Mouse (Mus musculus) midbrain, embryonic 12.5 days (tissue): ENCODE results near the gene Lin7a. TPM values are rescaled to one million over a fixed set of nuclear protein-coding genes. Genes with fewer than 3 reads are reported as not detected.

Experiments used
- ATAC-seq: fragments of 200-750 bp; cut with Nextera tagmentation; 2 replicates; pipeline ENCODE4 v1.8.0; 2017; ENCODE audit warnings: low read depth, moderate TSS enrichment, moderate library complexity; ENCODE audit not compliant: low FRiP score
- H3K27ac ChIP-seq: fragments of 300-500 bp; sonication (generic); replicated peaks from 2 replicates; pipeline ENCODE4 v1.5.1; 2016; ENCODE audit warnings: mild to moderate bottlenecking
- H3K27me3 ChIP-seq: fragments of 300-500 bp; sonication (generic); 2 replicates; pipeline ENCODE4 v1.6.1; 2016; ENCODE audit warnings: mild to moderate bottlenecking
- H3K36me3 ChIP-seq: fragments of 300-500 bp; sonication (generic); 2 replicates; pipeline ENCODE4 v1.6.1; 2016
- H3K4me1 ChIP-seq: fragments of 300-500 bp; sonication (generic); 2 replicates; pipeline ENCODE4 v1.6.1; 2016
- H3K4me2 ChIP-seq: fragments of 300-500 bp; sonication (generic); replicated peaks from 2 replicates; pipeline ENCODE4 v1.6.1; 2016; ENCODE audit warnings: mild to moderate bottlenecking, moderate library complexity
- H3K4me3 ChIP-seq: fragments of 300-500 bp; sonication (generic); 2 replicates; pipeline ENCODE4 v1.5.1; 2016; ENCODE audit warnings: mild to moderate bottlenecking
- H3K9ac ChIP-seq: fragments of 300-500 bp; sonication (generic); replicated peaks from 2 replicates; pipeline ENCODE4 v1.6.1; 2016; ENCODE audit warnings: mild to moderate bottlenecking, moderate library complexity
- H3K9me3 ChIP-seq: fragments of 300-500 bp; sonication (generic); 2 replicates; pipeline ENCODE4 v1.6.1; 2016; ENCODE audit warnings: mild to moderate bottlenecking
- WGBS: fragments of 180-500 bp; shearing (Covaris S2); methylation state at CpG from one replicate; pipeline ENCODE4 v1.1.7; 2016; 5-methylcytosine and 5-hydroxymethylcytosine counted together
- polyA plus RNA-seq: library from polyadenylated mRNA; unstranded; fragments of >200 nt; fragmentation: Nextera tagmentation; extraction: Ambion mirVana; gene quantifications from 2 replicates; pipeline ENCODE4 v1.2.1, GENCODE M21; 2016

Gene Lin7a
- polyA plus RNA-seq, 1 experiment from 2014 or later = 15.4 TPM

GRCm38 (mm10) chr10:107436967-107437366 lies 165.5 kb downstream of the Lin7a start:
- H3K27me3 ChIP-seq = no peaks in the 10 kb centered on the region
- no peaks in the 10 kb centered on the region for H3K4me1 ChIP-seq
- no peaks in the 10 kb centered on the region for H3K9me3 ChIP-seq
- no peaks in the 10 kb centered on the region for H3K36me3 ChIP-seq
- no peak overlapping the region for H3K9ac ChIP-seq
- H3K4me3 ChIP-seq = no peak overlapping the region
- ATAC-seq = 0 out of 2 replicates have a peak, but pooled peaks have one; percentile 16
- WGBS = 64% methylated on average over 5 of the region's 5 CpGs
- H3K27ac ChIP-seq = no peak overlapping the region
- no peak overlapping the region for H3K4me2 ChIP-seq

- Histone ChIP-seq H3K36me3 (no peaks in the 10 kb centered on the region), H3K9ac (no peak overlapping the region), H3K4me3 (no peak overlapping the region), H3K27ac (no peak overlapping the region), H3K27me3 (no peaks in the 10 kb centered on the region), H3K9me3 (no peaks in the 10 kb centered on the region), H3K4me1 (no peaks in the 10 kb centered on the region), H3K4me2 (no peak overlapping the region)
- no peak for ATAC-seq
- 7% methylated on average over 4 of the region's 4 CpGs for WGBS
Measured at GRCm38 (mm10) chr10:107442781-107443180, 171.3 kb downstream of the Lin7a start.

DNA sequence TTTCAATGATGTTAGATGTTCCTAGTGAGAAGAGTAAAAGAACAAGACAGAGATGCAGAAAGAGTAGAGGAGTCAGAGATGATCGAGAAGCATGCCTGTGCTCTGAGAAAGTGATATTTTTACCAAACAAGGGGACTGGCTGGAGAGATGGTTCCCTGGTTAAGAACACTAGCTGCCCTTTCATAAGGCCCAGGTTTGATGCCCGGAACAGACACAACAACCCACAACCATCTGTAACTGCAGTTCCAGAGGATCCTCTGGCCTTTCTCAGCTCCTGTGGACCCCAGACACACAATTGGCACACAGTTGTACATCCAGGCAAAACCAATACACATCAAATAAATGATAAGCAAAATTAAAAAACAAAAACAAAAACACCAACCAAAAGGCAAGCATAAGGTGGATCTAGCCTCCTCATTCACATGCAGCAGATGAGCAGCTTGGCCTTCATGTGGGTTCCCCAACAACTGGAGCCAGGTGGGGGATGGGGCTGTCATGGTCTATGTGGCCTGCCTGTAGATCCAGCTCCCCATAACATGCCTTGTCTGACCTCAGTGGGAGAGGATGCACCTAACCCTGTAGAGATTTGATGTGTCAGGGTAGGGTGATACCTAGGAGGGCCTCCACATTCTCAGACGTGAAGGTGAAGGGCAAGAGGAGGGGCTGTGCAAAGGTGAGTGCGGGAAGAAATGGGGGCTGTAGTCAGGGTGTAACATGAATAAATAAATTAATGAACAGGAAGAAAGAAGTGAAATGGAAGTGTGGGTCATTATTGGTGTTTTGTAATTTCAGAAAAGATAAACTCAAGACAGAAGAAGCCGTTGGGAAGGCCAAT lies 178.2 kb downstream of the Lin7a start:
- H3K9ac ChIP-seq = no peak overlapping the region
- no peak overlapping the region for H3K27ac ChIP-seq
- no peaks in the 10 kb centered on the region for H3K9me3 ChIP-seq
- WGBS = 88% methylated on average over 5 of the region's 5 CpGs
- H3K4me2 ChIP-seq = no peak overlapping the region
- H3K4me1 ChIP-seq = no peaks in the 10 kb centered on the region
- no peak overlapping the region for H3K4me3 ChIP-seq
- no peak for ATAC-seq
- H3K36me3 ChIP-seq = no peaks in the 10 kb centered on the region
- H3K27me3 ChIP-seq = no peaks in the 10 kb centered on the region

DNA sequence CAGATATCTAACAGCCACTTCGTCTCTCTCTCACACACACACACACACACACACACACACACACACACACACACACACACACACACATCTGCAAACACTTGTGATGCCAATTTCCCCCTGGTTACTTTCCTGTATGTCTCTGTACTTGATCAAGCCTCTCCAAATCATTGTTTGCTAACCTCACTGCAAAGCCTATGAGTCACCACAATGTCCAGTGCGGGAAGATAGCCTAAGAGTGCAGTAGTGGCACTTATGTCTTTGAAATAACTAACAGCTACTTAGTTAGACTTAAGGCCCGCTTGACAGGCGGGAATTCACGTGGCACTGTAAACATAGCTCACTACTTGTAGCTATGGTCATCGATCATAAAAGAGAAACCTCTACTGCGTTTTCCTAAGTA lies 196.3 kb downstream of the Lin7a start:
- H3K36me3 ChIP-seq = no peaks in the 10 kb centered on the region
- H3K4me1 ChIP-seq = no peaks in the 10 kb centered on the region
- no peaks in the 10 kb centered on the region for H3K27me3 ChIP-seq
- H3K9me3 ChIP-seq = no peaks in the 10 kb centered on the region
- H3K9ac ChIP-seq = no peak overlapping the region
- no peak overlapping the region for H3K4me2 ChIP-seq
- no peak for ATAC-seq
- WGBS = 86% methylated on average over 7 of the region's 7 CpGs
- H3K4me3 ChIP-seq = no peak overlapping the region
- H3K27ac ChIP-seq = no peak overlapping the region

Other genes with a start within 250 kb of the Lin7a start
- 2.3 and 2.4 TPM in 2 replicates for gene Acss3, start 148.0 kb upstream of the Lin7a start, polyA plus RNA-seq
- gene Myf5, start 214.4 kb downstream of the Lin7a start, polyA plus RNA-seq = not detected in 2 replicates
- not detected in 2 replicates for gene Myf6, start 223.1 kb downstream of the Lin7a start, polyA plus RNA-seq